Mouse (Mus musculus): ENCODE measurements at regions not wholly inside any gene's neighbourhood (a gene's known extent, or its start where the extent isn't known, plus 50 kb on each side); places are given as distances from the start of the nearest gene placed in this dataset.

DNA sequence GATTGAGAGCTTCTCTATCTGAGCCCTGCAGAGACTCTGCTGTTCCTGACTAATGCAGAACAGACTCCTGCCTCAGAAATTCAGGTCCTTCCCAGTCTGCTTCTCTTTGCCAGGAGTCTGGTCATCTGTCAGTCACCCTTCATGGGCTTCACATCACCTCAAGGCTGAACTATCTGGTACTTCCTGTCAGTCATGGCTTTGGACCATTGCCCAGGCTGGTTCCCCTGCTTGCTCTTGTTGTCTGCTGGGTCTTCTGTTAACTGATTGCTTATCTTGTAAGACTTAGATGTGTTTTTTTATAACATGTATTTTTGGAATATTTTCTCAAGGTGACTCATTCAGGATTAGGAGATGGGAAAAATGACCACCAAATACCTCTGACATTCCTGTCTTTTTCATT, 162.6 kb upstream of the Rbfox1 start:
- TF ChIP-seq CTCF (conservative IDR thresholded peaks at IDR 0.05; ENCODE audit: insufficient read depth, insufficient read length, low read depth, low read length) (no peak), POLR2A (IDR thresholded peaks at IDR 0.05; ENCODE audit: low read depth, low read length) (no peak)
